Comparison of ENCODE assay signal across 10 mouse cellular contexts in genomic region chr5:101664423-101664921, GRCm38 (mm10). TPM values are rescaled to one million over a fixed set of nuclear protein-coding genes. Genes with fewer than 3 reads are reported as not detected.
DNase-seq lines count a peak whose midpoint lies in the region; ATAC-seq and TF ChIP-seq lines count a peak whose summit lies in the region.
"Had no signal": no experiment of that assay in that cellular context is flagged by ENCODE, and none has a peak within 500 bp of the region (broad histone marks: within the 10 kb centered on the region; RNA-seq: fewer than 3 reads in every experiment).

No protein-coding gene starts in this region.

- 1% methylated on average over 64 of the region's 64 CpGs for WGBS in forebrain, postnatal 0 days
- 1% methylated on average over 63 of the region's 64 CpGs for WGBS in liver, embryonic 11.5 days
- under 1% methylated on average over 64 of the region's 64 CpGs for WGBS in stomach, embryonic 15.5 days

- POLR2A ChIA-PET in Patski (lab: Charles Lee) = no interaction called here

- H3K4me2 ChIP-seq in forebrain, postnatal 0 days (ENCODE audit: low read depth) = peak overlapping the region; percentile 37
- H3K4me2 ChIP-seq in liver, embryonic 11.5 days = peak overlapping the region; percentile 78
- H3K4me2 ChIP-seq in stomach, embryonic 15.5 days = peak overlapping the region; percentile 71

- no peaks in the 10 kb centered on the region for H3K36me3 ChIP-seq in forebrain, postnatal 0 days (ENCODE audit: insufficient read depth)
- no peaks in the 10 kb centered on the region for H3K36me3 ChIP-seq in liver, embryonic 11.5 days (ENCODE audit: control insufficient read depth, insufficient read depth, low read length)
- no peaks in the 10 kb centered on the region for H3K36me3 ChIP-seq in stomach, embryonic 15.5 days

- H3K9me3 ChIP-seq in forebrain, postnatal 0 days (ENCODE audit: low read length) = no peaks in the 10 kb centered on the region
- no peaks in the 10 kb centered on the region for H3K9me3 ChIP-seq in liver, embryonic 11.5 days (ENCODE audit: control insufficient read depth, low read length)
- H3K9me3 ChIP-seq in stomach, embryonic 15.5 days = no peaks in the 10 kb centered on the region

- no peaks in the 10 kb centered on the region for H3K4me1 ChIP-seq in forebrain, postnatal 0 days (ENCODE audit: insufficient read depth)
- peaks cover 7% of the 10 kb centered on the region for H3K4me1 ChIP-seq in liver, embryonic 11.5 days (replicated peaks; ENCODE audit: control insufficient read depth, insufficient read depth, low read length)
- H3K4me1 ChIP-seq in stomach, embryonic 15.5 days = peaks cover 23% of the 10 kb centered on the region

- CTCF ChIA-PET in Patski (lab: Charles Lee) = interaction anchor here (1.4 kb wide), 1 partner anchor 11 kb away, joined by 3 read pairs; no protein-coding TSS in a partner anchor

- peaks cover 89% of the 10 kb centered on the region for H3K27me3 ChIP-seq in Patski
- peaks cover 77% of the 10 kb centered on the region for H3K27me3 ChIP-seq in forebrain, postnatal 0 days (ENCODE audit: insufficient read depth, low read length)
- peaks cover 98% of the 10 kb centered on the region for H3K27me3 ChIP-seq in liver, embryonic 11.5 days (replicated peaks; ENCODE audit: control insufficient read depth, insufficient read depth, low read length)
- peaks cover 73% of the 10 kb centered on the region for H3K27me3 ChIP-seq in stomach, embryonic 15.5 days (replicated peaks)

- peak; percentile 20 for ATAC-seq in Patski
- ATAC-seq in forebrain, postnatal 0 days = no peak
- ATAC-seq in liver, embryonic 11.5 days (replicated peaks; ENCODE audit: low FRiP score) = peak; percentile 12; the same call in 1 of the 2 replicates
- ATAC-seq in stomach, embryonic 15.5 days (ENCODE audit: insufficient read depth, low FRiP score, low read depth) = no peak

- in situ Hi-C loops in Patski (cut with MboI; ENCODE audit: low pct_unique_long_range_greater_than_20kb) = loop anchor here (10.0 kb wide), 2 partner anchors 300 to 840 kb away; partner anchors contain the start of gene Abraxas1

- H3K9ac ChIP-seq in forebrain, postnatal 0 days = no peak overlapping the region
- no peak overlapping the region for H3K9ac ChIP-seq in liver, embryonic 11.5 days (ENCODE audit: low read depth, low read length)
- peak overlapping the region; percentile 39 for H3K9ac ChIP-seq in stomach, embryonic 15.5 days

- no peak for TF ChIP-seq CTCF in Patski (IDR thresholded peaks at IDR 0.05)
- no peak for TF ChIP-seq CTCF in forebrain, postnatal 0 days (IDR thresholded peaks at IDR 0.05; ENCODE audit: low read depth)

- peak overlapping the region; percentile 14; the same call in 1 of the 2 replicates for H3K4me3 ChIP-seq in forebrain, postnatal 0 days (ENCODE audit: low read depth, low read length)
- H3K4me3 ChIP-seq in liver, embryonic 11.5 days (ENCODE audit: low read depth, low read length) = peak overlapping the region; percentile 45
- H3K4me3 ChIP-seq in stomach, embryonic 15.5 days (replicated peaks) = peak overlapping the region; percentile 50
- H3K4me3 ChIP-seq: erythroblast, embryonic 14.5 days had no signal

- DNase-seq in gastrocnemius, postnatal 10 days = peak; percentile 25
- DNase-seq in gastrocnemius, postnatal 25 days = no peak
- DNase-seq in Patski (ENCODE audit: low read depth, low spot score) (no peak), MN1 (ENCODE audit: low spot score) (no peak)
- peak; percentile 44 for DNase-seq in forebrain, postnatal 0 days
- peak; percentile 62 for DNase-seq in liver, embryonic 11.5 days (ENCODE audit: low spot score)
- no peak for DNase-seq in urinary bladder, postnatal 4 days (ENCODE audit: low spot score in 2 of 2)

- no peak overlapping the region for H3K27ac ChIP-seq in forebrain, postnatal 0 days (ENCODE audit: low read depth, low read length)
- H3K27ac ChIP-seq in liver, embryonic 11.5 days (ENCODE audit: low read depth, low read length) = no peak overlapping the region
- H3K27ac ChIP-seq in stomach, embryonic 15.5 days = peak overlapping the region; percentile 63

RNA-seq across cellular contexts. Expression of gene Nkx6-1, which starts 0.3 kb away (rescaled TPM):
- under 1 TPM in 1 of 2 experiments, not detected in 1; 0.07 TPM for total RNA-seq in gastrocnemius, postnatal 10 days (2021)
- total RNA-seq in gastrocnemius, postnatal 25 days (2021) = not detected
- not detected for polyA plus RNA-seq in Patski (2021)
- total RNA-seq in forebrain, postnatal 0 days (2014; rRNA removed) = 0.24 TPM in 1 of 2 replicates, not detected in the other
- 0.10 and 0.29 TPM in 2 replicates for polyA plus RNA-seq in forebrain, postnatal 0 days (2015; fragmentation: Nextera tagmentation; extraction: Ambion mirVana)
- polyA plus RNA-seq in liver, embryonic 11.5 days (2014; fragmentation: Nextera tagmentation; extraction: Ambion mirVana) = 0.37 and 0.60 TPM in 2 replicates
- 5.2 and 7.9 TPM in 2 replicates for polyA plus RNA-seq in stomach, embryonic 15.5 days (2015; fragmentation: Nextera tagmentation; extraction: Ambion mirVana)
- polyA plus RNA-seq: erythroblast, embryonic 14.5 days; spleen, adult 2 months had no signal

Comparison
In these comparisons a context has a peak if more than half of its experiments do, and no peak if none do; other contexts are left out.
1. DNase-seq: peak in gastrocnemius, postnatal 10 days (single experiment), forebrain, postnatal 0 days (single experiment) and liver, embryonic 11.5 days (single experiment); none in gastrocnemius, postnatal 25 days (single experiment), Patski (single experiment), MN1 (single experiment) and urinary bladder, postnatal 4 days (0 of 2).
2. ATAC-seq: peak in Patski (single experiment) and liver, embryonic 11.5 days (single experiment); none in forebrain, postnatal 0 days (single experiment) and stomach, embryonic 15.5 days (single experiment).
3. Peak in every context shown above with its lines, with median percentiles within 50 percentile points of each other: H3K4me2 ChIP-seq and H3K4me3 ChIP-seq.